Mouse (Mus musculus) hindbrain, embryonic 16.5 days (tissue): ENCODE results near the gene Klf3. TPM values are rescaled to one million over a fixed set of nuclear protein-coding genes. Genes with fewer than 3 reads are reported as not detected.

ENCODE experiments used
- ATAC-seq: fragments of 200-750 bp; cut with Nextera tagmentation; 2 replicates; pipeline ENCODE4 v1.8.0; 2017; ENCODE audit warnings: moderate TSS enrichment, moderate library complexity
- H3K27ac ChIP-seq: fragments of 300-500 bp; sonication (generic); 2 replicates; pipeline ENCODE4 v1.5.1; 2014; ENCODE audit warnings: low read depth, mild to moderate bottlenecking, control low read depth, low read length, moderate library complexity
- H3K27me3 ChIP-seq: fragments of 300-500 bp; sonication (generic); replicated peaks from 2 replicates; pipeline ENCODE4 v1.6.1; 2014; ENCODE audit warnings: low read length; ENCODE audit not compliant: control insufficient read depth, insufficient read depth
- H3K36me3 ChIP-seq: fragments of 300-500 bp; sonication (generic); 2 replicates; pipeline ENCODE4 v1.6.1; 2014; ENCODE audit warnings: mild to moderate bottlenecking, low read length, moderate library complexity, mixed read lengths; ENCODE audit not compliant: control insufficient read depth, insufficient read depth
- H3K4me1 ChIP-seq: fragments of 300-500 bp; sonication (generic); 2 replicates; pipeline ENCODE4 v1.6.1; 2014; ENCODE audit warnings: low read depth, low read length; ENCODE audit not compliant: control insufficient read depth, insufficient read depth
- H3K4me2 ChIP-seq: fragments of 300-500 bp; sonication (generic); 2 replicates; pipeline ENCODE4 v1.6.1; 2014; ENCODE audit warnings: mild to moderate bottlenecking, low read length, control low read depth, moderate library complexity
- H3K4me3 ChIP-seq: fragments of 300-500 bp; sonication (generic); 2 replicates; pipeline ENCODE4 v1.5.1; 2014; ENCODE audit warnings: mild to moderate bottlenecking, low read length, control low read depth, moderate library complexity
- H3K9ac ChIP-seq: fragments of 300-500 bp; sonication (generic); 2 replicates; pipeline ENCODE4 v1.6.1; 2014; ENCODE audit warnings: low read depth, mild to moderate bottlenecking, control low read depth, low read length, moderate library complexity
- H3K9me3 ChIP-seq: fragments of 300-500 bp; sonication (generic); 2 replicates; pipeline ENCODE4 v1.6.1; 2014; ENCODE audit warnings: mild to moderate bottlenecking, low read length, moderate library complexity; ENCODE audit not compliant: control insufficient read depth
- WGBS: fragments of 180-500 bp; shearing (Covaris S2); extraction: QIAGEN DNeasy Blood & Tissue Kit; methylation state at CpG from one replicate; pipeline ENCODE4 v1.1.7; 2014; 5-methylcytosine and 5-hydroxymethylcytosine counted together
- polyA plus RNA-seq: library from polyadenylated mRNA; unstranded; fragments of >200 nt; fragmentation: Nextera tagmentation; extraction: Ambion mirVana; gene quantifications from 2 replicates; pipeline ENCODE4 v1.2.1, GENCODE M21; 2015

The Klf3 gene
- polyA plus RNA-seq, 1 experiment from 2014 or later = 23.7 TPM

DNA sequence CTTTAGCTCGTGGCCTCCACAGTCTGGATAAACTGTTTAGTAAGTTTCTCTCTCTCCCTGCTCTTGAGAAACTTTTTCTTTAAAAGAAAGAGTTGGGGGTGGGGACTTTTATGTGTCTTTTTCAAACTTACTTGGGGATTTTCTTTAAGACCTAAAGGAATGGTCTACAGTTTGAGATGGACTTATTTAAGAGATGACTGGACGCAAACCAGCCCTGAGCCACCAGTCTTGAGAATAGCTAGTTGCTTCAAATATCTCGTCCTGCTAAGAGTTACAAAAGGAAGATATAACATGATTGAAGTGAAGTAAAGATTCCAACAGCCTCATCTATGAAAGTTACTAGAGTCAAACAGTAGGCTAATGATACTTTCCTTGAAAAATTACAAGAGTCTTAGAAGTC, 4.0 kb downstream of the Klf3 start:
- H3K4me3 ChIP-seq = no peak overlapping the region
- no peak overlapping the region for H3K9ac ChIP-seq
- no peak overlapping the region for H3K4me2 ChIP-seq
- peaks cover 39% of the 10 kb centered on the region for H3K4me1 ChIP-seq
- no peak overlapping the region for H3K27ac ChIP-seq
- WGBS = 66% methylated on average over 3 of the region's 3 CpGs
- no peak for ATAC-seq
- 0 out of 2 replicates have a peak, but pooled peaks cover 2% of the 10 kb centered on the region for H3K36me3 ChIP-seq
- H3K27me3 ChIP-seq = no peaks in the 10 kb centered on the region
- no peaks in the 10 kb centered on the region for H3K9me3 ChIP-seq

GRCm38 (mm10) chr5:64807603-64808002, 4.4 kb downstream of the Klf3 start:
- no peak overlapping the region for H3K27ac ChIP-seq
- H3K9ac ChIP-seq = no peak overlapping the region
- no peak overlapping the region for H3K4me2 ChIP-seq
- peaks cover 39% of the 10 kb centered on the region for H3K4me1 ChIP-seq
- 67% methylated on average over 4 of the region's 4 CpGs for WGBS
- ATAC-seq = no peak
- H3K36me3 ChIP-seq = 0 out of 2 replicates have a peak, but pooled peaks cover 2% of the 10 kb centered on the region
- H3K9me3 ChIP-seq = no peaks in the 10 kb centered on the region
- H3K27me3 ChIP-seq = no peaks in the 10 kb centered on the region
- H3K4me3 ChIP-seq = no peak overlapping the region

GRCm38 (mm10) chr5:64808106-64809010, 5.2 kb downstream of the Klf3 start:
- no peak overlapping the region for H3K4me3 ChIP-seq
- no peak for ATAC-seq
- no peak overlapping the region for H3K27ac ChIP-seq
- H3K9ac ChIP-seq = no peak overlapping the region
- peak overlapping the region; percentile 13 for H3K4me2 ChIP-seq
- WGBS = 57% methylated on average over 24 of the region's 24 CpGs
- H3K4me1 ChIP-seq = peaks cover 42% of the 10 kb centered on the region
- H3K27me3 ChIP-seq = no peaks in the 10 kb centered on the region
- H3K9me3 ChIP-seq = no peaks in the 10 kb centered on the region
- H3K36me3 ChIP-seq = 0 out of 2 replicates have a peak, but pooled peaks cover 2% of the 10 kb centered on the region

DNA sequence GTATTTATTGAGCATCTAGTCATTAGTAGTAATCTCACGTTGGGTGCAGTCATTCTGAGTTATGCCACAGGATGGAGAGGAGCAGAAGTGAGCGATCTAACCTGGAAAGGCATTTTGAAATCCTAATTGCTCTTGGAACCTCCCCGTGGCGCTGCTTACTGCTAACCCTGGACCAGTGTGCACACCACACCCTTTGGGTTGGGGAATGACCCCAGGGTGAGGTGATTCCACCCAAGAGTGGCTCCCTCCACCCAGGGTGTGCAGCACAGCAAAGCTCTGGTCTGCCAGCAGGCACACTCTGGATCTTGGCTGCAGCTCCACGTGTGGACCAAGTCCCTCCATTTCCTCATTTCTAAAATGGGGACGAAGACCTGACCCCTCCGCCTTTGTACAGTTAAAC, 6.1 kb downstream of the Klf3 start:
- WGBS = 85% methylated on average over 7 of the region's 7 CpGs
- no peak for ATAC-seq
- H3K27me3 ChIP-seq = no peaks in the 10 kb centered on the region
- no peak overlapping the region for H3K4me2 ChIP-seq
- H3K36me3 ChIP-seq = 0 out of 2 replicates have a peak, but pooled peaks cover 2% of the 10 kb centered on the region
- H3K9ac ChIP-seq = no peak overlapping the region
- no peak overlapping the region for H3K4me3 ChIP-seq
- no peak overlapping the region for H3K27ac ChIP-seq
- no peaks in the 10 kb centered on the region for H3K9me3 ChIP-seq
- peaks cover 42% of the 10 kb centered on the region for H3K4me1 ChIP-seq

- no peak overlapping the region for H3K4me2 ChIP-seq
- WGBS = 84% methylated on average over 11 of the region's 11 CpGs
- no peak overlapping the region for H3K9ac ChIP-seq
- no peak for ATAC-seq
- H3K4me1 ChIP-seq = peaks cover 41% of the 10 kb centered on the region
- no peak overlapping the region for H3K4me3 ChIP-seq
- H3K27me3 ChIP-seq = no peaks in the 10 kb centered on the region
- no peaks in the 10 kb centered on the region for H3K9me3 ChIP-seq
- 0 out of 2 replicates have a peak, but pooled peaks cover 2% of the 10 kb centered on the region for H3K36me3 ChIP-seq
- no peak overlapping the region; the same call in 1 of the 2 replicates for H3K27ac ChIP-seq
Measured at GRCm38 (mm10) chr5:64809864-64810263, 6.7 kb downstream of the Klf3 start.

DNA sequence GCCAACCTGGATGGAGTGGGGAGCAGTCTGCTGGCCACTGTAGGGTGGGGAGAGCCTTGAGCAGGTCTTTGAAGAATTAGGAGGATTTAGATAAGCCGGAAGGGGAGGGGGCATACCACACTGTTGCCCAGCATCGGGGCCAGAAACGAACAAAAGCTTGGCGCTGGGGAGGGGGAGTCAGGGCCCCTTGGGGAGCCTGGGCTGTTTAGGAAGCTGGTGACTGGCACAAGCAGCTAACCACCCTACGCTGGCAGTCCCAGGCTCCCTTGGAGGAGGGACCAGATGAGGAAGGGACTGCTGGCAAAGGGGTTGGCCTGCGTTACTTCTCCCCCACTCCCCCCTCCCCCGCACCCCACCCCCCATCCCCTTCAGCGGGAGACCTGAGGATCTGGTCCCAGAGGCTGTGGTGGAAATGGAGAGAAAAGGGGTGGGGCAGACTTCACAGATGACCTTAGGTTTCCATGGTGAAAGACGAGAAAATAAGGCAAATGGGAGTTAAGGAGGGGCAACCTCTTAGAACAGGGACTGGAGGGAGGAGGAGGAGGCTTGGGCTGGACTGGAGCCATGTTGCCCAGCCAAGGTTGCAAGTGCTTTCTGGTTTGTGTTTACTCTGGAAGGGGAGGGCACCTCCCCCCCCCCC, 7.8 kb downstream of the Klf3 start:
- Histone ChIP-seq H3K4me1 (peaks cover 31% of the 10 kb centered on the region), H3K36me3 (0 out of 2 replicates have a peak, but pooled peaks cover 2% of the 10 kb centered on the region), H3K4me3 (no peak overlapping the region), H3K9me3 (no peaks in the 10 kb centered on the region), H3K27ac (peak overlapping the region; percentile 53), H3K9ac (no peak overlapping the region), H3K27me3 (no peaks in the 10 kb centered on the region), H3K4me2 (peak overlapping the region; percentile 9)
- ATAC-seq = peak; percentile 80
- 8% methylated on average over 9 of the region's 9 CpGs for WGBS

DNA sequence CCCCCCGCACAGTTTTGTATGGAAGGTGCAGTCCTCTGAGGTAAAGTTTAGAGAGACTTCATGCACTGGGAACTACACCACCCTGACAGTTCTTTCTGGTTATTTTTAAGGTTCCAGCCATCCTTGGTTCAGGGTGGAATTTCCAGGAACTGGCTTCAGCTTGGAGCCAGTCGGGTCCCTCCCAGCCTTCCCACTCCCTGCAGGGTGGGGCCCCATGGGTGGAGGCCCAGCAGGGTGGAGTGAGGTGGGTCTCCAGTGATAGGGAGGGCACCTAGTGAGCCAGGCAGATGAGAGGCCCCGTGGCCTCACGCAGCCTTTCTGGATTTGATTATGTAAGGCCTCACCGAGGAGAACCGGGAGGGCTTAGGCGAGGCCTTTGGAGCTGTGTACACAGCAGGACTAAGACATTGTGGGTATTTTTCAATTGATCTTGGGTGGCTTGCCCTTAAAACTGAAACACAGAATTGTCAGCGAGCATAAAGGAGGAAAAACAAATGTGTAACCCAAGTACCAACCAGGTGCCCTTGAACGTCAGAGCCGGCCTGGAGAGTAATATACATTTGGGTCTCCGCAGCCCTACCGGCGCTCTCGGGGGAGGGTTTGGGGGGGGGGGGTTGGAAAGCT, 8.4 kb downstream of the Klf3 start:
- no peaks in the 10 kb centered on the region for H3K27me3 ChIP-seq
- WGBS = 9% methylated on average over 13 of the region's 14 CpGs
- H3K4me2 ChIP-seq = peak overlapping the region; percentile 11
- H3K4me3 ChIP-seq = no peak overlapping the region
- peak overlapping the region; percentile 39 for H3K9ac ChIP-seq
- H3K9me3 ChIP-seq = no peaks in the 10 kb centered on the region
- 0 out of 2 replicates have a peak, but pooled peaks cover 2% of the 10 kb centered on the region for H3K36me3 ChIP-seq
- peak overlapping the region; percentile 53 for H3K27ac ChIP-seq
- H3K4me1 ChIP-seq = peaks cover 28% of the 10 kb centered on the region
- ATAC-seq = peak; percentile 13; the same call in 1 of the 2 replicates

GRCm38 (mm10) chr5:64812124-64812982, 9.2 kb downstream of the Klf3 start:
- WGBS = 22% methylated on average over 22 of the region's 22 CpGs
- ATAC-seq = no peak
- Histone ChIP-seq H3K27ac (peak overlapping the region; percentile 53; the same call in 1 of the 2 replicates), H3K9ac (0 out of 2 replicates have a peak overlapping the region, but pooled peaks have one; percentile 39), H3K9me3 (no peaks in the 10 kb centered on the region), H3K4me1 (peaks cover 28% of the 10 kb centered on the region), H3K36me3 (0 out of 2 replicates have a peak, but pooled peaks cover 2% of the 10 kb centered on the region), H3K27me3 (no peaks in the 10 kb centered on the region), H3K4me2 (peak overlapping the region; percentile 11; the same call in 1 of the 2 replicates), H3K4me3 (no peak overlapping the region)
